Mouse (Mus musculus) embryonic facial prominence, embryonic 11.5 days (tissue): ENCODE results near the gene Adat1. TPM values are rescaled to one million over a fixed set of nuclear protein-coding genes. Genes with fewer than 3 reads are reported as not detected.

ENCODE experiments used
- ATAC-seq: fragments of 200-750 bp; cut with Nextera tagmentation; replicated peaks from 2 replicates; pipeline ENCODE4 v1.8.0; 2017; ENCODE audit warnings: low read depth; ENCODE audit not compliant: insufficient number of reproducible peaks, low FRiP score, low TSS enrichment
- DNase-seq: peaks from one replicate; pipeline ENCODE4 v3.0.0-alpha.2; 2015; ENCODE audit warnings: low spot score
- H3K27ac ChIP-seq: fragments of 300-500 bp; sonication (generic); replicated peaks from 2 replicates; pipeline ENCODE4 v1.5.1; 2014; ENCODE audit warnings: mild to moderate bottlenecking, low read depth, low read length, control low read depth
- H3K27me3 ChIP-seq: fragments of 300-500 bp; sonication (generic); 2 replicates; pipeline ENCODE4 v1.6.1; 2014; ENCODE audit warnings: mild to moderate bottlenecking, low read length, moderate library complexity, mixed read lengths; ENCODE audit not compliant: control insufficient read depth, insufficient read depth
- H3K36me3 ChIP-seq: fragments of 300-500 bp; sonication (generic); replicated peaks from 2 replicates; pipeline ENCODE4 v1.6.1; 2014; ENCODE audit warnings: low read depth, mild to moderate bottlenecking, low read length, moderate library complexity, mixed read lengths; ENCODE audit not compliant: control insufficient read depth, insufficient read depth
- H3K4me1 ChIP-seq: fragments of 300-500 bp; sonication (generic); 2 replicates; pipeline ENCODE4 v1.6.1; 2014; ENCODE audit warnings: low read length, mixed read lengths; ENCODE audit not compliant: control insufficient read depth, insufficient read depth
- H3K4me2 ChIP-seq: fragments of 300-500 bp; sonication (generic); 2 replicates; pipeline ENCODE4 v1.6.1; 2014; ENCODE audit warnings: low read depth, mild to moderate bottlenecking, control low read depth, low read length, moderate library complexity
- H3K4me3 ChIP-seq: fragments of 300-500 bp; sonication (generic); 2 replicates; pipeline ENCODE4 v1.5.1; 2014; ENCODE audit warnings: low read depth, low read length, control low read depth
- H3K9ac ChIP-seq: fragments of 300-500 bp; sonication (generic); replicated peaks from 2 replicates; pipeline ENCODE4 v1.6.1; 2014; ENCODE audit warnings: mild to moderate bottlenecking, control low read depth, low read length
- H3K9me3 ChIP-seq: fragments of 300-500 bp; sonication (generic); replicated peaks from 2 replicates; pipeline ENCODE4 v1.6.1; 2016; ENCODE audit warnings: mild to moderate bottlenecking, low read length, inconsistent platforms, mixed read lengths; ENCODE audit not compliant: control insufficient read depth
- WGBS: fragments of 180-500 bp; shearing (Covaris S2); extraction: QIAGEN DNeasy Blood & Tissue Kit; methylation state at CpG from one replicate; pipeline ENCODE4 v1.1.7; 2014; 5-methylcytosine and 5-hydroxymethylcytosine counted together
- polyA plus RNA-seq: library from polyadenylated mRNA; unstranded; fragments of >200 nt; fragmentation: Nextera tagmentation; extraction: Ambion mirVana; gene quantifications from 2 replicates; pipeline ENCODE4 v1.2.1, GENCODE M21; 2014

Gene Adat1
- polyA plus RNA-seq, 1 experiment from 2014 or later, result 10.7 TPM

- Histone ChIP-seq H3K27me3 (no peaks in the 10 kb centered on the region), H3K4me1 (no peaks in the 10 kb centered on the region), H3K4me3 (peak within 1 kb of the TSS; percentile 94), H3K9ac (peak within 1 kb of the TSS; percentile 86), H3K27ac (peak within 1 kb of the TSS; percentile 62), H3K4me2 (peak within 1 kb of the TSS; percentile 89), H3K9me3 (no peaks in the 10 kb centered on the region), H3K36me3 (no peaks in the 10 kb centered on the region; the same call in 1 of the 2 replicates)
- under 1% methylated on average over 61 of the region's 61 CpGs for WGBS
- peak; percentile 87 for ATAC-seq
- DNase-seq, result peak; percentile 97
Measured at GRCm38 (mm10) chr8:112010997-112011815, 19.1 kb upstream of the Adat1 start, which contains the start of the genes Kars and Terf2ip. TSS of gene Kars (minus strand) at chr8:112011323. TSS of gene Terf2ip (plus strand) at chr8:112011398.

DNA sequence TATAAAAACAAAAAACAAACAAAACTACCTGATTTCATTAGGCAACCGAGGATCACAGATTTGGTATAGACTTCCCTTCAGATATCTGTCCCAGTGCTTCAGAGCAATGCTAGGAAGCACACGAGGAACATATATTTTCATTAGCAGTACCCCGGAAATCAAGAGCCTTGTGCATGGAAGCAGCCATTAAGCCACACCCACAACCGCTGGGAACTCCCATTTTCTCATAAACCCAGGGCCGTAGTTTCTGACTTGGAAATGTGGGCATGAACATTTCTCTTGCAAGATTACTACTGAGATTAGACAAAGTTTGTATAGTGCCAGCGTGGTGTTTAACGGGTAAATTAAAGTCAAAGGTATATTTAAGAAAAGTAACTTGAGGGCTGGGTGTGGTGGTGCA, 17.5 kb upstream of the Adat1 start:
- ATAC-seq (no peak), DNase-seq (no peak)
- H3K27ac ChIP-seq, result no peak overlapping the region
- H3K4me3 ChIP-seq, result no peak overlapping the region
- H3K4me1 ChIP-seq, result no peaks in the 10 kb centered on the region
- no peak overlapping the region for H3K4me2 ChIP-seq
- no peak overlapping the region for H3K9ac ChIP-seq
- no peaks in the 10 kb centered on the region for H3K27me3 ChIP-seq
- H3K36me3 ChIP-seq, result peaks cover 3% of the 10 kb centered on the region
- 92% methylated on average over 7 of the region's 7 CpGs for WGBS
- H3K9me3 ChIP-seq, result no peaks in the 10 kb centered on the region

GRCm38 (mm10) chr8:112007669-112008068, 15.6 kb upstream of the Adat1 start:
- H3K27ac ChIP-seq, result no peak overlapping the region
- no peak overlapping the region for H3K9ac ChIP-seq
- H3K4me1 ChIP-seq, result no peaks in the 10 kb centered on the region
- ATAC-seq (no peak), DNase-seq (no peak)
- H3K4me2 ChIP-seq, result no peak overlapping the region
- 97% methylated on average over 2 of the region's 2 CpGs for WGBS
- H3K36me3 ChIP-seq, result peaks cover 8% of the 10 kb centered on the region
- H3K4me3 ChIP-seq, result no peak overlapping the region
- H3K9me3 ChIP-seq, result no peaks in the 10 kb centered on the region
- H3K27me3 ChIP-seq, result no peaks in the 10 kb centered on the region

- no peak for DNase-seq
- Histone ChIP-seq H3K36me3 (peaks cover 15% of the 10 kb centered on the region), H3K27ac (no peak overlapping the region), H3K9ac (no peak overlapping the region), H3K4me3 (no peak overlapping the region), H3K27me3 (no peaks in the 10 kb centered on the region), H3K4me1 (no peaks in the 10 kb centered on the region), H3K4me2 (no peak overlapping the region), H3K9me3 (no peaks in the 10 kb centered on the region)
- ATAC-seq, result no peak
- WGBS, result 92% methylated on average over 6 of the region's 6 CpGs
Measured at GRCm38 (mm10) chr8:112005601-112006000, 13.5 kb upstream of the Adat1 start.

DNA sequence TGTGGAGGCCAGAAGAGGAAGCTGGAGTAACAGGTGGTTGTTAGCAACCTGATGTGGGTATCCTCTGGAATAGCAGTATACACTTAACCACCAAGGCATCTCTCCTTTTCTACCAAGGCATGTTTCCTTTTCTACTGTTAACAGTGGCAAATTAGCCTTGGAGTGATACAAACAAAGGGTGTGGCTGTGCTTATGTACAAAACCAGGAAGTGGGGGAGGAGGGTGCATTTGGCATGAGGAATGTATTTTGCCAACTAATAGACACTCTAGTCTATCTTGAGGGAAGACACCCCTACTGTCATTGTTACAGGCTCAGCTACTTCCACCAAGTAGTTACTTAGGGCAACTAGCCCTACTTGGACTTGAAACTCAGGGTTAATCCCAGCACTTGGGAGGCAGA, 12.7 kb upstream of the Adat1 start:
- Histone ChIP-seq H3K9me3 (no peaks in the 10 kb centered on the region), H3K27ac (no peak overlapping the region), H3K4me3 (no peak overlapping the region), H3K36me3 (peaks cover 19% of the 10 kb centered on the region), H3K4me2 (no peak overlapping the region), H3K27me3 (no peaks in the 10 kb centered on the region), H3K9ac (no peak overlapping the region), H3K4me1 (no peaks in the 10 kb centered on the region)
- ATAC-seq (no peak), DNase-seq (no peak)

- Histone ChIP-seq H3K4me3 (no peak overlapping the region), H3K4me2 (no peak overlapping the region), H3K4me1 (no peaks in the 10 kb centered on the region), H3K9me3 (no peaks in the 10 kb centered on the region), H3K27ac (no peak overlapping the region), H3K9ac (no peak overlapping the region), H3K27me3 (no peaks in the 10 kb centered on the region), H3K36me3 (peaks cover 9% of the 10 kb centered on the region)
- 76% methylated on average over 3 of the region's 3 CpGs for WGBS
- no peak for DNase-seq
- ATAC-seq, result no peak
Measured at GRCm38 (mm10) chr8:111992703-111993039, 569 bp upstream of the Adat1 start.

- Histone ChIP-seq H3K27me3 (no peaks in the 10 kb centered on the region), H3K4me1 (no peaks in the 10 kb centered on the region), H3K27ac (no peak overlapping the region), H3K9me3 (no peaks in the 10 kb centered on the region), H3K4me3 (peak overlapping the region; percentile 78), H3K4me2 (peak overlapping the region; percentile 64), H3K9ac (peak overlapping the region; percentile 86), H3K36me3 (peaks cover 6% of the 10 kb centered on the region)
- ATAC-seq (no peak), DNase-seq (no peak)
- 70% methylated on average over 8 of the region's 8 CpGs for WGBS
Measured at GRCm38 (mm10) chr8:111991278-111991677, 824 bp downstream of the Adat1 start.

GRCm38 (mm10) chr8:111989911-111990310, 2.2 kb downstream of the Adat1 start:
- H3K27ac ChIP-seq, result no peak overlapping the region
- H3K4me3 ChIP-seq, result no peak overlapping the region
- no peak for ATAC-seq
- WGBS, result 12% methylated on average over 7 of the region's 7 CpGs
- H3K36me3 ChIP-seq, result peaks cover 6% of the 10 kb centered on the region
- no peaks in the 10 kb centered on the region for H3K27me3 ChIP-seq
- peak; percentile 87 for DNase-seq
- no peaks in the 10 kb centered on the region for H3K9me3 ChIP-seq
- H3K4me2 ChIP-seq, result no peak overlapping the region
- no peaks in the 10 kb centered on the region for H3K4me1 ChIP-seq
- no peak overlapping the region for H3K9ac ChIP-seq
